Mouse (Mus musculus): Measurements from ENCODE around the gene Celsr1. TPM values are rescaled to one million over a fixed set of nuclear protein-coding genes. Genes with fewer than 3 reads are reported as not detected.
"Not testable (repeated sequence)": the region's sequence is repeated elsewhere in the genome, so short reads cannot be mapped to it uniquely, and the experiment has no call there.

The Celsr1 gene
- polyA plus RNA-seq, 1 experiment from 2014 or later, result 1.2 TPM

- Histone ChIP-seq H3K36me3 (replicated peaks) (peaks cover 68% of the 10 kb centered on the region), H3K27ac (replicated peaks) (no peak overlapping the region), H3K27me3 (replicated peaks; ENCODE audit: low read depth, poor library complexity, severe bottlenecking) (no peaks in the 10 kb centered on the region), H3K4me3 (no peak overlapping the region), H3K4me1 (peaks cover 3% of the 10 kb centered on the region; the same call in 1 of the 2 replicates), H3K9me3 (no peaks in the 10 kb centered on the region)
- 83% methylated on average over 5 of the region's 5 CpGs for WGBS
- DNase-seq (ENCODE audit: low spot score), result no peak
Observed at GRCm38 (mm10) chr15:85885606-85886005, 148.0 kb downstream of the Celsr1 start.

- H3K36me3 ChIP-seq (replicated peaks), result peaks cover 57% of the 10 kb centered on the region
- peaks cover 21% of the 10 kb centered on the region for H3K4me1 ChIP-seq
- H3K4me3 ChIP-seq, result peak overlapping the region; percentile 84
- peak overlapping the region; percentile 88 for H3K27ac ChIP-seq (replicated peaks)
- 2% methylated on average over 18 of the region's 18 CpGs for WGBS
- H3K27me3 ChIP-seq (replicated peaks; ENCODE audit: low read depth, poor library complexity, severe bottlenecking), result no peaks in the 10 kb centered on the region
- H3K9me3 ChIP-seq, result no peaks in the 10 kb centered on the region
- DNase-seq (ENCODE audit: low spot score), result no peak
Observed at GRCm38 (mm10) chr15:85879498-85879895, 154.1 kb downstream of the Celsr1 start.

- H3K27me3 ChIP-seq (replicated peaks; ENCODE audit: low read depth, poor library complexity, severe bottlenecking), result no peaks in the 10 kb centered on the region
- H3K4me3 ChIP-seq, result peak within 1 kb of the TSS; percentile 84
- DNase-seq (ENCODE audit: low spot score), result peak; percentile 96
- H3K36me3 ChIP-seq (replicated peaks), result peaks cover 57% of the 10 kb centered on the region
- peak within 1 kb of the TSS; percentile 88 for H3K27ac ChIP-seq (replicated peaks)
- WGBS, result under 1% methylated on average over 50 of the region's 50 CpGs
- H3K9me3 ChIP-seq, result no peaks in the 10 kb centered on the region
- peaks cover 21% of the 10 kb centered on the region for H3K4me1 ChIP-seq
Observed at GRCm38 (mm10) chr15:85878848-85879497, 154.6 kb downstream of the Celsr1 start, which contains the start of gene Trmu. Trmu (plus strand) TSS chr15:85879312.

GRCm38 (mm10) chr15:85877336-85877735 is 156.2 kb downstream of the Celsr1 start:
- H3K27ac ChIP-seq (replicated peaks), result no peak overlapping the region
- no peaks in the 10 kb centered on the region for H3K9me3 ChIP-seq
- peaks cover 21% of the 10 kb centered on the region for H3K4me1 ChIP-seq
- no peaks in the 10 kb centered on the region for H3K27me3 ChIP-seq (replicated peaks; ENCODE audit: low read depth, poor library complexity, severe bottlenecking)
- H3K36me3 ChIP-seq (replicated peaks), result peaks cover 57% of the 10 kb centered on the region
- no peak for DNase-seq (ENCODE audit: low spot score)
- WGBS, result 93% methylated on average over 7 of the region's 7 CpGs
- H3K4me3 ChIP-seq, result no peak overlapping the region

DNA sequence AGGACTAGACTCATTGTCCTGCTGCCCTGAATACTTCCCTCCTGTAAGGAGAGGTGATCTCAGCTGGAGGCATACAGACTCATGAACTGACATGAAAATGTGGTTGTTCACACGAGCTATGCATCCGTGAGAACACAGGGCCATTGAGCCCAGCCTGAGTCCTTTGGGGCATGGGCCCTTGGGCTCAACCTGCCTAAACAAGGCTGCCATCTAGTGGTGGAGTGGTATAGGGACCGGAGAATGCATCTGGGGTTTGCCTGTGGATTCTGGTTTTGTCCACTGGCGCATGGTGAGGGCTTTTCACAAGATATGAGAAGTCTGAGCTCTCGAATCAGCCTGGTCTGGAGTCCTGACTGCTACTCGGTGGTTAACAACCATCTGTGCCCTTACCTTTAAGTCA is 165.9 kb downstream of the Celsr1 start:
- H3K4me3 ChIP-seq, result no peak overlapping the region
- peak; percentile 68 for DNase-seq (ENCODE audit: low spot score)
- H3K36me3 ChIP-seq (replicated peaks), result peaks cover 100% of the 10 kb centered on the region
- no peaks in the 10 kb centered on the region for H3K27me3 ChIP-seq (replicated peaks; ENCODE audit: low read depth, poor library complexity, severe bottlenecking)
- WGBS, result 58% methylated on average over 6 of the region's 6 CpGs
- peaks cover under 1% of the 10 kb centered on the region; the same call in 1 of the 2 replicates for H3K4me1 ChIP-seq
- no peak overlapping the region for H3K27ac ChIP-seq (replicated peaks)
- H3K9me3 ChIP-seq, result no peaks in the 10 kb centered on the region

DNA sequence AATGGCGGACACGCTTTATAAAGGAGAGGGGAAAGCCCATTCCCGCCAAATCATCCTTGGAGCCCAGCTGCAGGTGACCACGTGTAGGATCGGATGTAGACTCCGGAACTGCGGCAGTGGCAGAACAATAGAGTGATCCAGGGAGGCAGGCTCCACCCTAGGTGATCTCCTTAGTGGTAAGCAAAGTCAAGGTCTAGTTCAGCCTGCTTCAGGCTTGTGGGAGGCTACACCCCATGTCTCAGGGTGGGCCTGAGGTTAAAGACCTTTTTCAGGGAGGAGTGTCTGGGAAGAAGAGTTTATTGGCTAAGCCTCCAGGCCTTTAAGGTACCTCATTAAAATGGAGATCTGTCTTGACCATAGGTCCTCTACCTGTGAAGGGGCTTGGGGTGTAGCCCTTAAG is 167.7 kb downstream of the Celsr1 start:
- DNase-seq (ENCODE audit: low spot score), result not testable (repeated sequence)
- 95% methylated on average over 7 of the region's 7 CpGs for WGBS
- H3K36me3 ChIP-seq (replicated peaks), result peaks cover 95% of the 10 kb centered on the region

GRCm38 (mm10) chr15:85859490-85860031 is 174.0 kb downstream of the Celsr1 start, which contains the start of gene Gtse1:
Gtse1 (plus strand) TSS chr15:85859745.
- Histone ChIP-seq H3K36me3 (replicated peaks) (peaks cover 32% of the 10 kb centered on the region), H3K27ac (replicated peaks) (peak within 1 kb of the TSS; percentile 95), H3K4me1 (peaks cover 30% of the 10 kb centered on the region), H3K27me3 (replicated peaks; ENCODE audit: low read depth, poor library complexity, severe bottlenecking) (no peaks in the 10 kb centered on the region), H3K9me3 (no peaks in the 10 kb centered on the region), H3K4me3 (peak within 1 kb of the TSS; percentile 91)
- peak; percentile 94 for DNase-seq (ENCODE audit: low spot score)
- under 1% methylated on average over 42 of the region's 42 CpGs for WGBS

More for the DNA sequence above, 167.7 kb downstream of the Celsr1 start:
- H3K4me1 ChIP-seq; H3K4me3 ChIP-seq; H3K27me3 ChIP-seq (replicated peaks; ENCODE audit: low read depth, poor library complexity, severe bottlenecking); H3K9me3 ChIP-seq; H3K27ac ChIP-seq (replicated peaks): not testable (repeated sequence)

DNA sequence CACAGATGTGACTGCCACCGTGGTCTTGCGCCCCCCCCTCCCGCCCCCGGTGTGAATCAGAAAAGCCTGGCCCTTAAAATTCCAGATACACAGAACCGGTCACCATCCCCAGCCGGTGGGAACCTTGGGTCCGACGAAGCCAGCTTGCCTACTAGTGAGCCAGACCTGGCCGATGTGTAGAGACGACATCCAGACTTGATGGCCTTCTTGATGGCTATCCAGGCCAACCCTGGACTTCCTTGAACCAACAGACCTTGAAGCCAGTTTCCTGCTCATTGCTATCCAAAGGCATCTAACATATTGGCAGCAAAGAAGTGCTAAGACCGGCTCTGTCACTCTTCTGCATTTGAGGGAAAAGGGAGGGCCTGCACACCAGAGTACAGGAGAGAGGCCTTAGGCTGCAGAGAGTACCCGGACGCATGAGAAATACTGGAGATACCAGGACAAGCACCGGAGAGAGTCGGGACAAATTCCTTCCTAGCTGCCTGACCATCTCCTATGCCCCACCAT is 174.5 kb downstream of the Celsr1 start:
- WGBS, result 13% methylated on average over 15 of the region's 15 CpGs
- Histone ChIP-seq H3K9me3 (no peaks in the 10 kb centered on the region), H3K27me3 (replicated peaks; ENCODE audit: low read depth, poor library complexity, severe bottlenecking) (no peaks in the 10 kb centered on the region), H3K36me3 (replicated peaks) (peaks cover 27% of the 10 kb centered on the region), H3K27ac (replicated peaks) (peak overlapping the region; percentile 95), H3K4me3 (peak overlapping the region; percentile 91), H3K4me1 (peaks cover 30% of the 10 kb centered on the region)
- no peak for DNase-seq (ENCODE audit: low spot score)

- Histone ChIP-seq H3K27me3 (replicated peaks; ENCODE audit: low read depth, poor library complexity, severe bottlenecking) (no peaks in the 10 kb centered on the region), H3K9me3 (no peaks in the 10 kb centered on the region), H3K4me1 (no peaks in the 10 kb centered on the region), H3K27ac (replicated peaks) (no peak overlapping the region), H3K4me3 (no peak overlapping the region), H3K36me3 (replicated peaks) (no peaks in the 10 kb centered on the region)
- DNase-seq (ENCODE audit: low spot score), result no peak
- 80% methylated on average over 12 of the region's 12 CpGs for WGBS
Observed at GRCm38 (mm10) chr15:85851656-85852392, 181.8 kb downstream of the Celsr1 start.

Other genes with a start within 250 kb of the Celsr1 start
- gene Cdpf1, start 222.1 kb downstream of the Celsr1 start, polyA plus RNA-seq (2016; fragmentation: Nextera tagmentation; extraction: Ambion mirVana), result 32.2 and 34.2 TPM in 2 replicates
- 0.04 TPM in 2 replicates for gene Pkdrej, start 212.0 kb downstream of the Celsr1 start, polyA plus RNA-seq (2016; fragmentation: Nextera tagmentation; extraction: Ambion mirVana)
- 2.2 and 3.1 TPM in 2 replicates for gene Ttc38, start 201.5 kb downstream of the Celsr1 start, polyA plus RNA-seq (2016; fragmentation: Nextera tagmentation; extraction: Ambion mirVana)
- gene Gtse1, start 174.0 kb downstream of the Celsr1 start, polyA plus RNA-seq (2016; fragmentation: Nextera tagmentation; extraction: Ambion mirVana), result 53.2 and 54.3 TPM in 2 replicates
- gene Trmu, start 154.5 kb downstream of the Celsr1 start, polyA plus RNA-seq (2016; fragmentation: Nextera tagmentation; extraction: Ambion mirVana), result 38.9 and 42.5 TPM in 2 replicates
- gene Gramd4, start 23.9 kb upstream of the Celsr1 start, polyA plus RNA-seq (2016; fragmentation: Nextera tagmentation; extraction: Ambion mirVana), result 13.7 and 13.8 TPM in 2 replicates
- 11.7 and 13.1 TPM in 2 replicates for gene Cerk, start 152.4 kb upstream of the Celsr1 start, polyA plus RNA-seq (2016; fragmentation: Nextera tagmentation; extraction: Ambion mirVana)
- gene Tbc1d22a, start 180.7 kb upstream of the Celsr1 start, polyA plus RNA-seq (2016; fragmentation: Nextera tagmentation; extraction: Ambion mirVana), result 11.2 and 11.9 TPM in 2 replicates

Measured in embryonic facial prominence, embryonic 10.5 days (tissue).